8 mouse cellular contexts compared by ENCODE assay signal in genomic region chr1:36501261-36501660, GRCm38 (mm10). TPM values are rescaled to one million over a fixed set of nuclear protein-coding genes. Genes with fewer than 3 reads are reported as not detected.
DNase-seq lines count a peak whose midpoint lies in the region; ATAC-seq lines count a peak whose summit lies in the region.

No protein-coding gene starts in this region.

- H3K4me3 ChIP-seq in heart, embryonic 10.5 days, result no peak overlapping the region
- H3K4me3 ChIP-seq in forebrain, embryonic 16.5 days (replicated peaks; ENCODE audit: low read length), result no peak overlapping the region
- no peak overlapping the region for H3K4me3 ChIP-seq in midbrain, embryonic 14.5 days (replicated peaks; ENCODE audit: low read depth, low read length)

- intact Hi-C loops in left cerebral cortex, postnatal 25 days (cut with DNase I), result loop anchor here (1.0 kb wide), 1 partner anchor 178 kb away; no protein-coding TSS in a partner anchor

- no peak overlapping the region for H3K9ac ChIP-seq in forebrain, embryonic 16.5 days (replicated peaks; ENCODE audit: low read depth, low read length)
- no peak overlapping the region for H3K9ac ChIP-seq in midbrain, embryonic 14.5 days (replicated peaks; ENCODE audit: low read length)

- peaks cover 16% of the 10 kb centered on the region; the same call in 1 of the 2 replicates for H3K36me3 ChIP-seq in heart, embryonic 10.5 days
- no peaks in the 10 kb centered on the region for H3K36me3 ChIP-seq in forebrain, embryonic 16.5 days (ENCODE audit: control insufficient read depth, insufficient read depth)
- H3K36me3 ChIP-seq in midbrain, embryonic 14.5 days (ENCODE audit: control insufficient read depth, insufficient read depth, low read length), result peaks cover 25% of the 10 kb centered on the region; the same call in 1 of the 2 replicates

- DNase-seq in heart, adult 11 months, result peak; percentile 94
- no peak for DNase-seq in heart, embryonic 10.5 days (ENCODE audit: low spot score)
- peak; percentile 68 for DNase-seq in c-Kit-positive CD71-positive TER-119-positive erythroid progenitor cells, embryonic 14.5 days (ENCODE audit: low spot score)
- peak; percentile 66 for DNase-seq in hindlimb bud, embryonic 11.5 days (ENCODE audit: extremely low spot score, low read depth, low spot score)
- peak; percentile 68 to 69 for DNase-seq in left cerebral cortex, postnatal 25 days (ENCODE audit: low spot score in 2 of 2)
- DNase-seq in midbrain, embryonic 14.5 days, result peak; percentile 88
- DNase-seq in spleen, postnatal 4 days (ENCODE audit: low spot score in 2 of 2), result peak; percentile 69 to 91

- no peak overlapping the region for H3K4me2 ChIP-seq in forebrain, embryonic 16.5 days (ENCODE audit: low read length)
- no peak overlapping the region for H3K4me2 ChIP-seq in midbrain, embryonic 14.5 days (ENCODE audit: low read length)

- H3K27me3 ChIP-seq in heart, embryonic 10.5 days (ENCODE audit: insufficient read depth, poor library complexity, severe bottlenecking), result no peaks in the 10 kb centered on the region
- no peaks in the 10 kb centered on the region for H3K27me3 ChIP-seq in forebrain, embryonic 16.5 days (replicated peaks; ENCODE audit: control insufficient read depth, insufficient read depth, low read length)
- no peaks in the 10 kb centered on the region for H3K27me3 ChIP-seq in midbrain, embryonic 14.5 days (ENCODE audit: control insufficient read depth, insufficient read depth, low read length)

- H3K27ac ChIP-seq in heart, embryonic 10.5 days, result no peak overlapping the region
- no peak overlapping the region for H3K27ac ChIP-seq in forebrain, embryonic 16.5 days (ENCODE audit: low read length)
- H3K27ac ChIP-seq in midbrain, embryonic 14.5 days (replicated peaks; ENCODE audit: low read depth, low read length), result no peak overlapping the region

- no peaks in the 10 kb centered on the region for H3K9me3 ChIP-seq in heart, embryonic 10.5 days
- no peaks in the 10 kb centered on the region for H3K9me3 ChIP-seq in forebrain, embryonic 16.5 days (ENCODE audit: control insufficient read depth, low read length)
- H3K9me3 ChIP-seq in midbrain, embryonic 14.5 days (ENCODE audit: control insufficient read depth, low read length), result no peaks in the 10 kb centered on the region

- ATAC-seq in forebrain, embryonic 16.5 days, result peak; percentile 46
- ATAC-seq in midbrain, embryonic 14.5 days (ENCODE audit: low FRiP score, low TSS enrichment), result no peak; the same call in 1 of the 2 replicates

- 10% methylated on average over 3 of the region's 3 CpGs for WGBS in heart, embryonic 10.5 days
- 0% methylated on average over 3 of the region's 3 CpGs for WGBS in forebrain, embryonic 16.5 days
- 4% methylated on average over 3 of the region's 3 CpGs for WGBS in midbrain, embryonic 14.5 days

- no peaks in the 10 kb centered on the region for H3K4me1 ChIP-seq in heart, embryonic 10.5 days
- no peaks in the 10 kb centered on the region for H3K4me1 ChIP-seq in forebrain, embryonic 16.5 days (replicated peaks; ENCODE audit: control insufficient read depth, insufficient read depth, low read length)
- H3K4me1 ChIP-seq in midbrain, embryonic 14.5 days (ENCODE audit: control insufficient read depth, insufficient read depth, low read length), result no peaks in the 10 kb centered on the region

RNA-seq across cellular contexts. Expression of gene Cnnm3, which starts 10.4 kb away (rescaled TPM):
- 1.5 and 2.5 TPM in 2 replicates for polyA plus RNA-seq in heart, embryonic 10.5 days (2016; fragmentation: Nextera tagmentation; extraction: Ambion mirVana)
- polyA plus RNA-seq in forebrain, embryonic 16.5 days (2015; fragmentation: Nextera tagmentation; extraction: Ambion mirVana), result 4.8 and 5.8 TPM in 2 replicates
- 10 to 100 TPM; 32.1 to 32.7 TPM for total RNA-seq in left cerebral cortex, postnatal 25 days (2021)
- 6.5 and 7.6 TPM in 2 replicates for polyA plus RNA-seq in midbrain, embryonic 14.5 days (2014; fragmentation: Nextera tagmentation; extraction: Ambion mirVana)

RNA-seq across cellular contexts. Expression of gene Cnnm4, which starts 29.8 kb away (rescaled TPM):
- polyA plus RNA-seq in heart, embryonic 10.5 days (2016; fragmentation: Nextera tagmentation; extraction: Ambion mirVana), result 7.1 and 8.6 TPM in 2 replicates
- 9.7 and 11.0 TPM in 2 replicates for polyA plus RNA-seq in forebrain, embryonic 16.5 days (2015; fragmentation: Nextera tagmentation; extraction: Ambion mirVana)
- 10 to 100 TPM; 13.0 to 13.8 TPM for total RNA-seq in left cerebral cortex, postnatal 25 days (2021)
- 9.5 and 11.9 TPM in 2 replicates for polyA plus RNA-seq in midbrain, embryonic 14.5 days (2014; fragmentation: Nextera tagmentation; extraction: Ambion mirVana)

RNA-seq across cellular contexts. Expression of gene Ankrd23, which starts 35.4 kb away (rescaled TPM):
- 16.7 and 19.0 TPM in 2 replicates for polyA plus RNA-seq in heart, embryonic 10.5 days (2016; fragmentation: Nextera tagmentation; extraction: Ambion mirVana)
- 9.3 and 13.2 TPM in 2 replicates for polyA plus RNA-seq in forebrain, embryonic 16.5 days (2015; fragmentation: Nextera tagmentation; extraction: Ambion mirVana)
- 1 to 10 TPM; 6.1 to 6.3 TPM for total RNA-seq in left cerebral cortex, postnatal 25 days (2021)
- polyA plus RNA-seq in midbrain, embryonic 14.5 days (2014; fragmentation: Nextera tagmentation; extraction: Ambion mirVana), result 10.4 and 10.5 TPM in 2 replicates

RNA-seq across cellular contexts. Expression of gene Gm42417, which starts 38.0 kb away (rescaled TPM):
- polyA plus RNA-seq in heart, embryonic 10.5 days (2016; fragmentation: Nextera tagmentation; extraction: Ambion mirVana), result 0.20 and 1.0 TPM in 2 replicates
- polyA plus RNA-seq in forebrain, embryonic 16.5 days (2015; fragmentation: Nextera tagmentation; extraction: Ambion mirVana), result 0.22 and 0.42 TPM in 2 replicates
- not detected for total RNA-seq in left cerebral cortex, postnatal 25 days (2021)
- not detected in 2 replicates for polyA plus RNA-seq in midbrain, embryonic 14.5 days (2014; fragmentation: Nextera tagmentation; extraction: Ambion mirVana)

RNA-seq across cellular contexts. Expression of gene Ankrd39, which starts 46.0 kb away (rescaled TPM):
- 23.9 and 24.5 TPM in 2 replicates for polyA plus RNA-seq in heart, embryonic 10.5 days (2016; fragmentation: Nextera tagmentation; extraction: Ambion mirVana)
- 15.4 and 24.4 TPM in 2 replicates for polyA plus RNA-seq in forebrain, embryonic 16.5 days (2015; fragmentation: Nextera tagmentation; extraction: Ambion mirVana)
- 10 to 100 TPM; 11.1 to 13.0 TPM for total RNA-seq in left cerebral cortex, postnatal 25 days (2021)
- polyA plus RNA-seq in midbrain, embryonic 14.5 days (2014; fragmentation: Nextera tagmentation; extraction: Ambion mirVana), result 22.3 and 28.5 TPM in 2 replicates
